Mouse (Mus musculus): ENCODE results near the gene Iglon5. TPM values are rescaled to one million over a fixed set of nuclear protein-coding genes. Genes with fewer than 3 reads are reported as not detected.

The Iglon5 gene
- total RNA-seq (2015; ENCODE audit: low replicate concordance) (not detected in 2 replicates), total RNA-seq (2017; ENCODE audit: low replicate concordance) (not detected in 2 replicates)

DNA sequence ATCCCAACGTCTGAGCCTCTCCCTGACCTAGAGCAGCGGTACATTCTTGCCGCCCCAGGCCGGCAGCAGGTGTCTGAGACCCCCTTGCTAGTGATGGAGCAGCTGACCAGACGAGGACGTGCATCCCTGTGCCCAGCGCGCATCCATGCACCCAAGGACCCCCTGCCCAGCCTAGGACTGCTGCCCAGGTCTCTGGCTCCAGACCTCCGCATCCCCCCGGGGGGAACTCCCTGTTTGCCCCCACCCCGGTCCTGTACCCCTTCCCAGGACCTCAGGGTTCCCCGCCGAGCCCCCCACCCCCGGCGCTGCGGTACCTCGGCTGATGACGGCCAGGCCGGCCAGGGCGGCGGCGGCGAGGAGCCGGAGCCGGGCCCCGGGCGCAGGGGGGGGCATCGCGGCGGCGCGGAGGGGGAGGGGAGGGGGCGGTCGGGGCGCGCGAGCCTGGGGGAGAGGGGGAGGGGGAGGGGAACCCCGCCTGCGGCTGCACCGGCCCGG is at the start of gene Iglon5:
TSS of gene Iglon5 (minus strand) at position 445 of the 495 bp plus-strand sequence.
- ATAC-seq (replicated peaks; ENCODE audit: low FRiP score, poor library complexity, severe bottlenecking), result no peak

- no peak for ATAC-seq (replicated peaks; ENCODE audit: low FRiP score, poor library complexity, severe bottlenecking)
These were observed 48.6 kb upstream of the Iglon5 start for GRCm38 (mm10) chr7:43538524-43538923.

- no peak for ATAC-seq (replicated peaks; ENCODE audit: low FRiP score, poor library complexity, severe bottlenecking)
These were observed 43.1 kb upstream of the Iglon5 start for GRCm38 (mm10) chr7:43532936-43533505.

- no peak for ATAC-seq (replicated peaks; ENCODE audit: low FRiP score, poor library complexity, severe bottlenecking)
These were observed 40.4 kb upstream of the Iglon5 start for GRCm38 (mm10) chr7:43530216-43530785.

DNA sequence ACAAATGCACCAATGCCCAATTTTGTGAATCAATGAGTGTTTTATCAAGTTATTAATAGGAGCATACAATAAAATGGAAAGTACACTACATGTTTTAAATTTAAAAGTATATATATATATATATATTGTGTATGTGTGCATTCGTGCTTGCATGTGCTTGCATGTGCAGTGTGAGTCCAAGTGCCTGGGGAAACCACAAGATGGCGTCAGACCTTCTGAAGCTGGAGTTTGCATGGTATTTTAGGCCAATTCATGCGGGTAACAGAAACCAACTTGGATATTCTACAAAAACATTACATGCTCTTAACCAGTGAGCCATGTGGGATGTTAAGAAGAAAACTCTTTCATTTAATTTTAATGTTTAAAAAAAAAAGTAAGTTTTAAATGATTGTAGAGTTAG is 35.4 kb upstream of the Iglon5 start:
- ATAC-seq (replicated peaks; ENCODE audit: low FRiP score, poor library complexity, severe bottlenecking), result no peak

GRCm38 (mm10) chr7:43522776-43523175 is 32.9 kb upstream of the Iglon5 start:
- no peak for ATAC-seq (replicated peaks; ENCODE audit: low FRiP score, poor library complexity, severe bottlenecking)

GRCm38 (mm10) chr7:43518341-43518740 is 28.5 kb upstream of the Iglon5 start:
- no peak for ATAC-seq (replicated peaks; ENCODE audit: low FRiP score, poor library complexity, severe bottlenecking)

DNA sequence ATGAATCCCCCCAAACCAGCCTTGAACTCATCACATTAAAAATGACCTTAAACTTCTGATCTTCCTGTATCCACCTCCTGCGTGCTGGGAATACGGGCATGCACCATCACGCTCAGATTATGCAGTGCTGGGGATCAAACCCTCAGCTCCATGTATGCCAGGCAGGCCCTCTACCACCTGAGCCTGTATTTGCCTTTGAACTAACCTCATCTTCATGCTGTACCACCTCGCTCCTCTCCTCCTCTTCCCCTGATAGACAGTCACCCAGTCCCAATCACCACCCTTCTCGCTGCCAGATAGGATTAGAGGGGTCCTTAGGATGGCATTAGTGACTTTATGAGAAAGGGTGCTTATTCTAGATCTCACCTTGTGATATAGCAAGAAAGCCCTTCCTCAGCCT is 25.2 kb upstream of the Iglon5 start:
- ATAC-seq (replicated peaks; ENCODE audit: low FRiP score, poor library complexity, severe bottlenecking), result no peak

GRCm38 (mm10) chr7:43512519-43512918 is 22.6 kb upstream of the Iglon5 start:
- ATAC-seq (replicated peaks; ENCODE audit: low FRiP score, poor library complexity, severe bottlenecking), result no peak

GRCm38 (mm10) chr7:43511707-43512478 is 22.0 kb upstream of the Iglon5 start:
- ATAC-seq (replicated peaks; ENCODE audit: low FRiP score, poor library complexity, severe bottlenecking), result no peak

DNA sequence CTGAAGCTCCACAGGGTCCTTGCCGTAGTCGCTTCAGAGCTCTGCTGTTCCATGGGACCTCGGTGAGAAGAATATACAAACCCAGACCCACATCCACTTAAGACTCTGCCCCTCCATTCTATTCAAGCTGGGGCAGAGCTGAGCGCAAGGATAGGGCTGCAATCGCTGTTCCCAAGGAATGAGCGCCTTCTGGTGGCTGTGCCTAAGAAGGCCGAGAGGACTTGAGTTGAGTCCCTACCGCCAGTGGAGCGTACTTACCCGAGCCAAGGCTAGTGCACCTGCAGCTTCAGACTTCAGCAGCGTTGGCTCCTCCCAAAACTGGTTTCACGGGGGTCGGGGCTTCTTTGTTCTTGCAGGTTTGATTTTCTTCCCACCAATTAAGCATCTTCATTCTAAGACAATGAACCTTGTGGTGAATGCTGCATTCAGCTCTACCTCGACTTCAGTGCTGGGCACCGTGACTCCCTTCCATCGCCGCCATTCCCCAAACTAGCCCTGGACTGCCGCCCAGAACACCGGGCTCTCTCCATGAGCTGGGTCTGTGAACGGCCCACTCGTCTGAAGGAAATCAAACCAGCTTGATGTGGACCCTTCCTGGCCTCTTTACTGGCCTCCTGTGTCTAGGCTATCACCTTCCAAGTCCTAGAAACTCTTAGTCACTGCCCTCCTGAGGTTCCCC is 5.6 kb upstream of the Iglon5 start:
- no peak for ATAC-seq (replicated peaks; ENCODE audit: low FRiP score, poor library complexity, severe bottlenecking)

GRCm38 (mm10) chr7:43490861-43491260 is 986 bp upstream of the Iglon5 start:
- ATAC-seq (replicated peaks; ENCODE audit: low FRiP score, poor library complexity, severe bottlenecking), result no peak

DNA sequence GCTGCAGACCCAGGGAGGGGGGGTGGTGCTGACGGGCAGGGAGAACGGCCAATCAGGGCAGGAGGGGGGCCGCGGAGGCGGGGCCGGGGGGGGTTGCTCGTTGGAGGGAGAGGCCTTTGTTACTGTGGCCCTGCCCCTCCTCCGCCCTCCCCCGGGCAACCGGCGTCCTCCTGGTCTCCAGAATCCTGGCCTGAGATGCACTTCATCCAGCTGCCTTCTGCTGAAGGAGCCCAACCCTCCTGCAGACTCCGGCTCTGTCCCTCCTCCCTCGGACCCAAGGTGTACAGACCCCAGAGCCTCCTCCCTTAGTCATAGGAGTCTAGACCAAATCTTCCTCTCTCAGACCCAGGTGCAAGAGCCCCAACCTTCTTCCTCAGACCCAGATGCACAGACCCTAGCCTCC is 308 bp upstream of the Iglon5 start:
- no peak for ATAC-seq (replicated peaks; ENCODE audit: low FRiP score, poor library complexity, severe bottlenecking)

GRCm38 (mm10) chr7:43488646-43489045 is 1.2 kb downstream of the Iglon5 start:
- ATAC-seq (replicated peaks; ENCODE audit: low FRiP score, poor library complexity, severe bottlenecking), result no peak

DNA sequence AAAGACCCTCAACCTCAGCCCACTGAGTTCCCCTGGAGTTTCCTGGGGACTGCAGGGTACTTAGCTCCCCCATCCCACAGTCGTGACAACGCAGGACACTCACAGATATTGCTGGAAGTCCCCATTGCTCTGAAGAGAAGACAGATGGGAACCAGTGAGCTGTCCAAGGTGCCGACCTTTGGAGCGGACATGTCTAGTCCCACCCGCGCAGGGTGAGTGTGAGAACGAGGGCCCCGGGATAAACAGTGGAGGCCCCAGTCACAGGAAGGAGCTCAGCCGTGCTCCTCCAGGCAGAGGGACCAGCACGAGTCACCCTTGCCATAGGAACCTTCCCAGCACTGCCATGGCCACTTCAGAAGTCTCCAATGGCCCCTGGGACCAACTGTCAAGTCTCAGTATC is 6.6 kb downstream of the Iglon5 start:
- no peak for ATAC-seq (replicated peaks; ENCODE audit: low FRiP score, poor library complexity, severe bottlenecking)

DNA sequence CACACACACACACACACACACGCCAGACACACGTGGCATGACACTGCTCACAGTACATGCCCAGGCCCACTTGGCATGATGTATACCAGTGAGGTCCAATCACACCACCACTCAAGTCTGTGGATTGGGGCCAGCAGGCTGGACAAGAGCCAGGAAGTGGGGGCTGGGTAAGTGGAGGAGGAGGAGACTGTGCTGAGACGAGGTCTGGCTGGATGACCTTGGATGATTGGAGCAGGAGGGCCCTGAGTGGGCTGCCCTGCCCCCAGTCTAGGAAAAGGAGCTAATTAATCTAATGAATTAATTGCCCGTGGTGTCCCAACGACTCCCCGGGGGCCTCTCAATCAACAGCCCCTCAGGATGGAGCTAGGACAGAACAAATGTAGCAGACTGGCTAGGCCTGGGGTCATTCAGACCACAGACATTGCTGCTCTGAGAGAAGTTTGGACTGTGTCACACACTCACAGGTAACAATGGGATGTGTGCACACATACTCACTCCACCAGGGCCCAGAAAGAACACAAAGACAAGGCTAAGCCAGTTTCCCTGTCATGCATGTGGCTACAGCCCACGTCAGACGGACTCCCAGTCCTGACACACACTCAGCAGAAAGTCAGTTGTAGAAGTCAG is 7.7 kb downstream of the Iglon5 start:
- no peak for ATAC-seq (replicated peaks; ENCODE audit: low FRiP score, poor library complexity, severe bottlenecking)

DNA sequence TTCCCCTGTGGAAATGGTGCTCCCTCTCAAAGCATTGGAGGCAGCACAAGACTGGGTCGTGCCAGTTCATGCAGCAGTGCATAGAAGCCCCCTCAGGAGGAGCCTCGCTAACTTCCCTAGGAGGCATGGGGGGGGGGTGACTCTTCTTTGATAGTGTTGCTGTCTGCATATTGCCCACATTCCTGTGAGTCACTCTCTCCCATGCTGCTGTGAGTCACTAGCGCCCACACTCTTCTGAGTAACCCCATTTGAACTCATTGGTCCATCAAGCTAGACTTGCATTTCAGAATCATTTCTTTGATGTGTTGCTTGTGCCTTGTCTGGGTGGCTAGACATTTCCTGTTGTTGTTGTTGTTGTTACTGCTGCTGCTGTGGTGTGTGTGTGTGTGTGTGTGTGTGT is 8.7 kb downstream of the Iglon5 start:
- no peak for ATAC-seq (replicated peaks; ENCODE audit: low FRiP score, poor library complexity, severe bottlenecking)

GRCm38 (mm10) chr7:43476376-43476775 is 13.5 kb downstream of the Iglon5 start:
- ATAC-seq (replicated peaks; ENCODE audit: low FRiP score, poor library complexity, severe bottlenecking), result no peak

GRCm38 (mm10) chr7:43475706-43476105 is 14.2 kb downstream of the Iglon5 start:
- no peak for ATAC-seq (replicated peaks; ENCODE audit: low FRiP score, poor library complexity, severe bottlenecking)

- no peak for ATAC-seq (replicated peaks; ENCODE audit: low FRiP score, poor library complexity, severe bottlenecking)
These were observed 19.5 kb downstream of the Iglon5 start for GRCm38 (mm10) chr7:43470373-43470772.
